Mouse (Mus musculus) layer of hippocampus, adult 9-11 months (tissue): ENCODE data around the gene Cep68.
"Not testable (repeated sequence)": the region's sequence is repeated elsewhere in the genome, so short reads cannot be mapped to it uniquely, and the experiment has no call there.

Experiments
- DNase-seq: peaks from one replicate; pipeline ENCODE4 v3.0.0; 2022

The Cep68 gene

GRCm38 (mm10) chr11:20241311-20241710, 7.9 kb downstream of the Cep68 start:
- no peak for DNase-seq

- no peak for DNase-seq
Observed at GRCm38 (mm10) chr11:20240331-20240730, 8.9 kb downstream of the Cep68 start.

- DNase-seq = no peak
Observed at GRCm38 (mm10) chr11:20239279-20239861, 9.9 kb downstream of the Cep68 start.

GRCm38 (mm10) chr11:20237976-20238375, 11.3 kb downstream of the Cep68 start:
- DNase-seq = no peak

GRCm38 (mm10) chr11:20237018-20237417, 12.2 kb downstream of the Cep68 start:
- no peak for DNase-seq

- no peak for DNase-seq
Observed at GRCm38 (mm10) chr11:20234233-20234632, 15.0 kb downstream of the Cep68 start.

GRCm38 (mm10) chr11:20232016-20232755, 17.0 kb downstream of the Cep68 start:
- DNase-seq = no peak

GRCm38 (mm10) chr11:20231128-20231878, 17.9 kb downstream of the Cep68 start:
- DNase-seq = peak; percentile 71

GRCm38 (mm10) chr11:20230286-20230685, 18.9 kb downstream of the Cep68 start:
- no peak for DNase-seq

- no peak for DNase-seq
Observed at GRCm38 (mm10) chr11:20229311-20229710, 19.9 kb downstream of the Cep68 start.

GRCm38 (mm10) chr11:20228666-20229065, 20.6 kb downstream of the Cep68 start:
- DNase-seq = no peak

- no peak for DNase-seq
Observed at GRCm38 (mm10) chr11:20225938-20226337, 23.3 kb downstream of the Cep68 start.

- DNase-seq = no peak
Observed at GRCm38 (mm10) chr11:20224196-20224595, 25.0 kb downstream of the Cep68 start.

GRCm38 (mm10) chr11:20221671-20222070, 27.6 kb downstream of the Cep68 start:
- not testable (repeated sequence) for DNase-seq

GRCm38 (mm10) chr11:20217227-20217626, 32.0 kb downstream of the Cep68 start:
- no peak for DNase-seq

- no peak for DNase-seq
Observed at GRCm38 (mm10) chr11:20216415-20216814, 32.8 kb downstream of the Cep68 start.

GRCm38 (mm10) chr11:20214779-20215178, 34.5 kb downstream of the Cep68 start:
- DNase-seq = no peak

GRCm38 (mm10) chr11:20211838-20212237, 37.4 kb downstream of the Cep68 start:
- DNase-seq = no peak

- DNase-seq = no peak
Observed at GRCm38 (mm10) chr11:20207589-20207988, 41.6 kb downstream of the Cep68 start.

- no peak for DNase-seq
Observed at GRCm38 (mm10) chr11:20206626-20207223, 42.5 kb downstream of the Cep68 start.

- no peak for DNase-seq
Observed at GRCm38 (mm10) chr11:20205538-20205937, 43.7 kb downstream of the Cep68 start.

GRCm38 (mm10) chr11:20204870-20205446, 44.3 kb downstream of the Cep68 start:
- no peak for DNase-seq

- DNase-seq = no peak
Observed at GRCm38 (mm10) chr11:20204321-20204720, 44.9 kb downstream of the Cep68 start.
